Mouse (Mus musculus) lung, postnatal 25 days (tissue): Measurements from ENCODE around the gene Olfml3.

Experiments
- DNase-seq: peaks from one replicate; pipeline ENCODE4 v3.0.0; 2022; ENCODE audit warnings: low spot score

Gene Olfml3

DNA sequence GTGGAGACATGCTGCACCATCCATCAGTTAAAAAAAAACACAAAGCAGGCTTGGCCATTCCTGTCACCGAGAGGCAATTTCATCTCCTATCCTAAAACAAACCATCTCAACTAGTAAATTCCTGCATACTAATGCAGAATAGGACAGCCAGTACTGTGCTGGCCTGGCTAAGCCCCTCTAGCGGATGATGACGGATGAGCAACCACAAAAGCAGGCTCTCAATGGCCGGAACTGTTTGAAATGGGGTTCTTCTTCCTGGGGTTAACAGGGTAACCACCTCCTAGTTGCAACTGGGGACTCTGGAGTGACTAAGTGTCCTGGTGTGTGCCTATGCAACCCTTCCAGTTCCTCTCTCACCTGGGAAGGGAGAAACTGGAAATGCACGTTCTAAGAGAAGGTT lies 2.5 kb upstream of the Olfml3 start:
- no peak for DNase-seq

DNA sequence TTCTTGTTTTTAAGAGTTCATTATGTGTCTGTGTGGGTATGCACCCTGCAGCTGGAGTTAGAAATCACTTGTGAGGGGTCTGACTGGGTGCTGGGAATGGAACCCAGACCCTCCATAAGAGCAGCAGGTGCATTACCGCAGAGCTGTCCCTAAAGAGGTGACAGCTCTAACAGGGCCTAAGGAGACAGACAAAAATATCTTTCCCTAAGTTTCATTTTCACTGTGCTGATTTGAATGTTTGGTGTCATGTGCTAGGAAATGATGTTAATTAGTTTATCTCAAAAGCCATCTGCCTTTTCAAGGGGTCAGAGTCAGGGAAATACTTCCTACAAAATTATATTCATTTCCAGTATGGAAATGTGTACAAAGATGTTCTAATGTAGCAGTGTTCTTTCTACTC lies 1.5 kb upstream of the Olfml3 start, which contains the start of gene Gm10964:
Gm10964 (plus strand) TSS at position 38 of the 400 bp plus-strand sequence.
- DNase-seq = no peak

DNA sequence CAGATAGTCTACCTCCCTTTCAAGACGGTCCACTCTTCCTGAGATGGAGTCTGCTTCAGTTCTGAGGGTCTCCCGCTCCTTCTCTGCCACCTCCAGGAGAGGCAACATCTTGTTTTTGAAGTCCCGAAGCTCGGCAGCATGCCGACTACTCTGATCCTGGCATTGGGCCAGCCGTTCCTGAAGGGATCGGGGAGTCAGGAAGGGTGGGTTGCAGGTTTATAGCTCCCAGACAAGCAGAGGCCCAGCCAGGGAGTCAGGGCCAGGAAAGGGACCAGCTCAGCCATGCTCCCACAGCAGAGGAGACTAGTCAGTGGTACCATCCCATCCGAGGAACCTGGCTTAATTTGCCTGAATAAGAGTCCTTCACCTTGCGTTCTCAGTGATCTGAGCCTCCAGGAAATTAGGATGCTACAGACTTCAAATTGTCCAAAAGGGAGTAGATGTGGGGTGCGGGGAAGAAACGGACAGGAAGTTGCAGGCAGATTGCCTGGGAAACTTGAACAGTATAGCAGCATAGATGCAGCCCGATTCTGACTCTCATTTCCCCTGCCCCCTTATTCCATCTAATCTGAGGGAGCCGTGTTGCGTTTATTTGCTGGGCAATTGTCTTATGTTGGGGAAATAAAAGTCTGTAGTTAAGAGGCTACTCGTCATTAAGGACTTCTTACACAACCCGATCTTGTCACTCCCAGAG lies 593 bp downstream of the Olfml3 start:
- no peak for DNase-seq

DNA sequence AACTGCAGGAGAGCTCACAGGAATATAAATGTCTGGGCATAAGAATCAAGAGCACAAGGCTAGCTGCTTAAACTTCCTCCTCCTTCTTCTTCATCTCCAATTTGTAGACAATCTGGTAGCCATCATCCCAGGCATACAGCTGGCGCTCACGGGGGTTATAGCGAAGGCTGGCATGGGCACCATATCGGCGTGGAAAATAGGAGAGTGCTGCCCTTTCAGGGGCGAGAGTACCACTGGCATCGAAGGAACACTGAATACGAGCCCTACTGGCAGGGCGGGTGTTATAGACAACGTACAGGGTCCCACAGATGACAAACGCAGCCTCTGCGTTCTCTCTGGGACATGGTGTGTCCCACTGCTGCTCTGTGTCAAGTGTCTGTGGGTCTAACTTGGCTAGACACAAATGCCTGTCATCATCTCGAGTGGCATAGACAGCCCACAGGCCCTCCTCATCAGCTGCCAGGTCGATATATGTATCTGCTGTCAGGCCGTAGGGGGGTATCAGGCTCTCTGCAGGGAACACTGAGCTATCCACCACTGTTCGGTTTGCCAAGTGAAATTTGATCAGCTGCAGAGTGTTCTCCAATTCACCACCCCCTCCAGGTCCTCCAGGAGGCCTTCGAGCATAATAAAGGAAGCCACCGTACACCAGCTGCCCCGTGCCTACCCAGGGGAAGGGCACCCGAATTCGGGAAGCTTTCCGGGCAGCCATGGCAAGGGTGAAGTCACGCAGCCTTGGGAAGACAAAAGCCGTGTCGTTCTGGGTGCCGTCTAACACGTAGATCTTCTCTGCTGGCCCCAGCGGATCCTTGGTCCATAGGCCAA lies 1.8 kb downstream of the Olfml3 start:
- no peak for DNase-seq

DNA sequence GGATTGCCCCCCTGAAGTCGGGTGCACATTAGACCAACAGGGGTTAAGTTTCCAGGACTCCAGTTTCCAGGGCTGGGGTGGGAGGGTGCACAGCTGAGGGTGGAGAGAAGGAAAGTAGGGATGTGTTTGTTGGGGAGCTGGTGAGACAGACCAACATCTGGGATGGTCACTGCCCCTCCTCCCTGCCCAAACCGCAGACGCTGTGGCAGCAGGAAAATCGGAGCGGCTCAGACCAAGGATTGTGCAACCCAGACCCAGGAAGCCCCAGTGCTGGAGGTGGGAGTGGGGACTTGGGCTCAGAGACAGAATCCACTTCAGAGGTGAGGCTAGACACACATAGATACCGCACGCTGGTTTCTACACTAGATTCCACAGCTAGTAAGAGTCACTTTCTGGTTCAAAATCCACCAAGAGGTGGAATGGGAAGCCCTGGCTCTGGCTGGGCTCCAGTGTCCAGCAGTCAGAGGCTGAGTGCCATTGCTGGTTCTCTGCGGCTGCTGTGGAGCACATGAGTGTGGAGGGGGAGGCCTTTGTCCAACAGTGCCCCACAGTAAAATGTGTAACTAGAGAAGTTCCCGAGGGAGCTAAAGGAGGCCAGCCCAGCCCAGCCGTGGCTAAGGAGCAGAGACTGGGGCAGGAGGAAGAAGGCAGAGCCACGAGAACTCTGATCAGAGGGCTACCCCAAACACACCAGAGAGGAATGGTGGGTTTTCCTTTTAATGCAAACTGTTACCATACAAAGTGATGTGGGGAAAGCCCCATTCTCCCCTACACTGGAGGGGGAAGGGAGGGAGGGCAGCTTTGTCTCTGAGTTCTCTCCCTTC lies 2.9 kb downstream of the Olfml3 start:
- peak; percentile 35 for DNase-seq

DNA sequence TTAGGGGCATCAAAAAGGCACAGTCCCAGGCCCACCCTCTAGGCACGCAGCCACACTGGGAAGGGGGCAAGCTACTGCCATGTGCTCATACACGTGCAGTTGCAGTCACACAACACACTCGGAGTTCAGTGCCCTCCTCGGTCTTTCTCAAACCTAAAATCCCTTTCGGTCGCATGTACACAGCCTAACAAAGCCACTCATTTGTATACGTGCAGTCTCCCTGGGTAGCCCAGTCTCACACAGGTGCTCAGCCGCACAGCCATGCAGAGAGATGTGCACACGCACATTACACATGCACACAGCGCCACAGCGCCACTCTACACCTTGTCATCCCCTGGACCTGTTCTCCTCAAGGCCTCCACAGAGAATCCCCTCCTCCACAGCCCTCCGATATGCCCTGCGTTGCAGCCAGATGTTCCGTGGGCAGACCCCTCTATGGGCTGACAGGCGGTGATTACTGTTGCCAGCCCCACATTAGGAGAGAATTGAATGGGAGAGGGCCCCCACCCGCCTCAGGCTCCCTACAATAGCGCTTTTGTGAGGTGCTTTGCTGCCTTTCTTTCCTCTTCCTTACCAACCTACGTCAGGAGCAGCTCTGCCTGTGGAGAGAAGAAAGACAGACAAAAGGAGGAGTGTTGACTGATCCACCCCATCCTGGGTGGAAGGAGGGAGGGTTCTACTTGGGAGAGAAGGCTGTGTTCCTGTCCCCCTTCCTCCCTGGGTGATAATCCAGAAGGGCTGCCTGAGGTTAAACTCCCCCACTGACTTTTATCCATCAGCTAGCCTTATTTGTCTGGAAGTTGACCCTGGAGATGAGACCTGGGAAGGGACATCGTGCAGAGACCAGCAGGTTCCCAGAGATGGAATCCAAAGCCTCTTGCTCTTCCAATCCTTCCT lies 3.8 kb downstream of the Olfml3 start:
- peak; percentile 42 for DNase-seq

DNA sequence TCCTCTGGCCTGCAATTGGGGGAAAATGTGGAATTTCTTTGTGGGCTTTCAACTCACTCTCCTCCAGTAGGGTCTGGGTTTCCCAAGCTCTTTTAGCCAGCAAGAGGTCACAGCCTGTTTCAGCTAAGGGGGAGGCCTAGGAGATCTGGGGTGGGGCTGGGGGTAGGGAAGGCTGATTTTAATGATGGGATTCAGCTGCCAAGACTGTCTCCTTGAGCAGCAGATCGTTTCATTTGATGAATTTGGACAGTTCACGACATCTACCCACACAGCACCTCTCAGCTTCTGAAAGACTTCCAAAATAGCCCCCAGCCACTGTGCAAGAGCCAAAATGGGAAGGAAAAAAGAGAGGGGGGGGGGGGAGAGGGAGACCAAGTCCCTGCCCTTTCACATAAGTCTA lies 4.6 kb downstream of the Olfml3 start:
- DNase-seq = no peak

DNA sequence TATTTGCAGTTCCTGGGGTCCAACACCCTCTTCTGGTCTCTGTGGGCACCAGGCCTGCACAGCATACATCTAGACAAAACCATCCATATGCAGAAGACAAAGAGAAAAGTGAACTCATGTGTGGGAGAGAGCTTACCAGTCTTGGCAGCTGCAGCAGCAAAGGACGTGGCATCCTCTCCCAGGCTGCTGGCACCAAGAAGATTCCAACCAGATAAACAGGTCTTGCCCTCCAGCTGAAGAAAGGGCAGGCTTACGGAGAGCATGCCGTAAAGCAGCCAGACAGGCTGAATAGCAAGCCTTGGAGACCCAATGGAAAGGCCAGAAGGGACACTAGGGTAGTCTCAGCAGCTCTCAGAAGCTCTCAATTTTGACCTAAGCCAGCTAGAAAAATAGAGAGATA lies 5.7 kb downstream of the Olfml3 start:
- DNase-seq = no peak

DNA sequence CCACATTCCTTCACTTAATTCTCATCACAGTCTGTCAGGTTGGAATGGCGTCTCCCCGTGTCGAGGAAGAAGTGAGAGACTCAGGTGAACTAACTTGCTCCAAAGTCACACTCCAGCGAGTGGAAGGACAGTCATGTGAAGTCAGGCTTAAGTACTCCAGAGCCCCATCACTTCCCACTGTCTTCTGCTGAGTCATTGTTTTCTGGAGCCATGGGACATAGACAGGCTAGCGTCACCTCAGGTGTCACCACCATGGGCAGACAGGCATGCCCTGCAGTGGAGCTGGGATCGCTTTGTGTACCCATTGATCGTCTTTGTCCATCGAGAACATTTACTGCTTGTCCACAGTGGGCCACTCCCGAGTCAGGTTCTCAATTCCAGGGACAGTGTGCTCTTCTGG lies 8.0 kb downstream of the Olfml3 start:
- no peak for DNase-seq

DNA sequence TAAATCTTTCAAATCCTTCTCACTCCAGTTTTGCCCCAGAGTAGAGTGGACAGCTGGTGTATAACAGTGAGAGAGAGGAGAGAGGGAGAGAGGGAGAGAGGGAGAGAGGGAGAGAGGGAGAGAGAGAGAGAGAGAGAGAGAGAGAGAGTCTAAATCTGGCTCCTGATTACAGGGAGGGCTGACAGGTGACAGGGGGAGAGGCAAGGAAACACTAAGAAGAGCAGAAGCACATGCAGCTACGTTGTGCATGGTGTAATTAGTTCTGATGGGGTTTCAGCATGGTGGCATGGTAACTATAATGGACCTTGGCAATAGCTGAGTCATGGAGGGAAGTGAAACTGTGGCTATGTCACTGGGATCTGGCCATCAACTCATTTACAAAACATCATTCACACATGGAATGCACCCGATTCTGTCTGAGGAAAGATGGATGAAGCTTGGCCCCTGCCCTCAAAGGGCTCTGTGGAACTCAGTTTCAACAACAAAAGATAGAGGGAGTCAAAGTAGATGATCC lies 9.9 kb downstream of the Olfml3 start:
- no peak for DNase-seq

DNA sequence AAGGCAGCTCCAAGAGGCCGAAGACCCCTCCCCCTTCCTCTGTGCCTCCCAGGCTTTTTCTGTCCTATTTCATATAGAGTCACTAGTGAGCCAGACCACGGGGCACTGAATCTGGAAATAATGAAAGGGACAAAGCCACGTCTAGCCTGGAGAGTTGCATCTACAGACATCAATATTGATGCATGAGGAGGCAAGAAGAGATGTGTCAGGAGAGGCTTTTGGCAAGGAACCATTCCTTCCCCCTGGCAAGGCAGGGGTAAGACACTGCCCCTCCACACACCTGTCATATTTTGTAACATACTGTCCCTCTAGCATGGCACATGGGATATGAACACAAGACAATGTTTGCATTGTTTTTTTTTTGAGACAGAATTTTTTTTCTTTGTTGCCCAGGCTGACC lies 11.2 kb downstream of the Olfml3 start:
- DNase-seq = no peak

DNA sequence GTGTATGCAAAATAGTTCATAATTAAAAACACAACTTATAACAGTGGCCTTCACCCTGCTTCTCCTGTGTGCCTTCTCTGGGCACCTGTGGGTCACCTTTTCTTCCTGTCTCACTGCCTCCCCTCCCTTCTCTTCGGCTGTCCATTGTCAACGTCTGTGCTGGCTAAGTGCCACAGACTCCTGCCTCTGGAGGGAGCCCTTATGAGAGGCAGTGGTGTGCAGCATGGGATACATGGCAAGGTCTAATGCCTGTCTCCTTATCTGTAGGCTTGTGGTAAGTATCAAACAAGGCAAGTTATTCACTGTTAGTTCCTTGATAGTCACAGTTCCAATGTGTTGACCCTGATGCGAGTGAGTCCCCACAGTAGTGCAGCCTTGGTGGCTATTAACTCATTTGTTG lies 13.7 kb downstream of the Olfml3 start:
- no peak for DNase-seq

DNA sequence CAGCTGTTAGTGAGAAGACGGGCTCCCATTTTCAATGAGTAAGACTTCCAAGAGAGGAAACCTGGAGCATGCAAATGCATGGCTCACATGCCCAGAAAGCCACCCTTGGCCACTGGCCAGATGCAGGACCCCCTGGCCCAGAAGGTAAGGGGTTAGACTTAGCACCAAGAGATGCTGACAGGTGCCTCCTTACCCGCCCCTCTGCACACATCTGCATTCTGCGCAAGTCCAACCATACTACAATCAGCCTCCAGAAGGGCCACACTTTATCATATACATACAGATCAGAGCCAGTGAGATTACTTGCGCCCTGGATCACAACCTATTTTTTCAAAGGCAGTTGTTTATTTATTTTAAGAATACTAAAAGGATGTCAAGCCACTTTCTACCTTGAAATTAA lies 19.1 kb downstream of the Olfml3 start:
- no peak for DNase-seq

DNA sequence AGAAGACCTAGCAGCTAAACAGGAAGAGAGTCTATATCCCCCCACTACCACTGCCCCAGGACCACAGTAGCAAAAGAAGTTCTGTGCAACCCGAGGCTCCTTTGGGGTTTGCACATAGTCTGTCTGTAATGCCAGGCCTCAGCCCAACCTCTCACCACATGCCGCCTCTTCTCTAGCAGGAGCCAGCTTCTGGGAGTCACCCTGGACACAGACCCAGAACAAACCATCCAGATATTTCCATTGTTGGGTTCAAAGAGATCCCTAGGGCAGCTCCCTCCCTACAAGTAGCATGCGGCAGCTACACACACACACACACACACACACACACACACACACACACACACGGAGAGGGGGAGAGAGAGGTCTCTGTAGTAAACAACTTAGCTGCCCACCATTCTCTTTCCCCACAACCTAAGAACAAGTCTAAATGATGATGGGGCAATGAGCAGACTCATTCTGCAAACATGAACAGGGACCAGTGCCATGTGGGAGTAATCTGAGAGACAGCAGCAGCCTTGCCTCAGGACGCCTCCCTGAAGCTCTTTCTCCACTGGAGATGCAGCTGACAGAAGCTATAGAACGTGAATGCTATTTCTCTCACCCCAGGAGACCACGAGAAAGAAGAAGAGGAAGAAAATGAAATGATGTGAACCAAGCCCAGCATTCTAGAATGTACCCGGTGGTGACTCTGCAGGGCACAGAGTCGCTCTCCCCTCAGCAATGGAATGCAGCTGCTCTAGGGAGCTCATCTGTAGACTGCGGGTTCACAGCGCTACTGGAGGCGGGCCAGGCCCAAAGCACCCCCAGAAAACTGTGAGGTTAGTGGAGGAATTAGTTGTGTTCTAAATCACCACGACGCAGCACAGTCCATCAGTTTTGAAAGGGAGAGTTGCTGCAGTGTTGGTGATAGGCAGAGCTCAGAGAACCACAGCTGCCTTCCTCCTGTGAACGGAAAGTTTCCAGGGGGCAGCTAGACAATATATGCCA lies 20.7 kb downstream of the Olfml3 start:
- no peak for DNase-seq

DNA sequence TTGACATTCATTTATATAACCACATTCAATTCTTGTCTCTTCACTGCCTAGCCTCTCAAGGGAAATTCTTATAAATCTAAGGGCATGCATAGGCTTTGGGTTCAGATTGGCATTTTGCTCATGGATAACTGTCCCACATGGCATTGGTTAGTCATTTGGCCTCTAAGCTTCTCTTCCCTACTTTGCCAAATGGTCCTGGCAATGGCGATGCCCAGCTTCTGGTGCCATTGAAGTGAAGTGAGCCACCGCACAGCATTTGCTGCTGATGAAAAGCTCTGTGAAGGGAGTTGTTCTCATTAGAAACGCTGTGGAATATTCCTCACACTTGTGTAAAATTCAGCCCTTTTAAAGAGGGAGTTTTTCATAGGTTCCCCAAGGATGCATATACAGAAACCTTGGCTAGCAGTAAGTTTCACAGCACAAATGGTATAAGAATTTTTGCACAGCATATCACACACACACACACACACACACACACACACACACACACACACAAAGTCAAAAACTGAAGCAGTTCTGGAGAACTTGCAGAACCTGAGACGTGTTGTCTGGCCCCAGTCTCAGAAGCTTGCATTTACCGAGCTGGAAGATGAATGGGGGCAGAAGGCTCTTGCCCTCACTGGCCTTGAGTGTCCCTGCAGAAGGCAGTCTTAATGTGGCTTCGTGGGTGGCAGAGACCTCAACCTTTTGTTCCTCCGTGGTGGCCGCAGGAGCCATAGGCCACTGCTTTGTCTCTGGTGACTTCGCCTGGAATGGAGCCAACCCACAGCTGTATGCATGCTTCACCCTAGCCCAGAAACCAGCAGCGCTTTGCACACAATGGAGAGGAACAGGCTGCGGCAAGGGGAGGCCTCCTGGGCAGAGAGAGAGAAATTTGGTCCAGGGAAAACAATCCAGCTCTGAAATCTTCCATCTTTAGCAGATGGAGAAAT lies 21.8 kb downstream of the Olfml3 start:
- DNase-seq = no peak

DNA sequence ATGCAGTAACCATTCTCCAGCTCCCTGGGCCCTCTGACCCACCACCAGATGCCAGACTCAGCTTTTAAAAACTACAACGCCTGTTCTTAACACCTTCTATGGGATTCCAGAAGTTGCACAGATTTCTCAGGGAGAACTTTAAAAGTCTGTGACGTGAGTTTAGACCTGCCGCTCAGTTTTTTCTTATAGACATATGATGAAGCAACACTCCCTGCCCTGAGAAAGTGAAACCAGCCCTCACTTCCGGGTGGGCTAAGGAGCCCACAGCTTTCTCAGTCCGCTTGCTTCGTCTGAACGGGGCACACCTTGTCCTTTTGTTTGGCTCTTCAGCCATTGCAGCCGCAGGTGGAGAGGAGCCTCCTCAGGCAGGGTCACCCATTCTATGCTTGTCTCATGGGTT lies 22.9 kb downstream of the Olfml3 start:
- no peak for DNase-seq

DNA sequence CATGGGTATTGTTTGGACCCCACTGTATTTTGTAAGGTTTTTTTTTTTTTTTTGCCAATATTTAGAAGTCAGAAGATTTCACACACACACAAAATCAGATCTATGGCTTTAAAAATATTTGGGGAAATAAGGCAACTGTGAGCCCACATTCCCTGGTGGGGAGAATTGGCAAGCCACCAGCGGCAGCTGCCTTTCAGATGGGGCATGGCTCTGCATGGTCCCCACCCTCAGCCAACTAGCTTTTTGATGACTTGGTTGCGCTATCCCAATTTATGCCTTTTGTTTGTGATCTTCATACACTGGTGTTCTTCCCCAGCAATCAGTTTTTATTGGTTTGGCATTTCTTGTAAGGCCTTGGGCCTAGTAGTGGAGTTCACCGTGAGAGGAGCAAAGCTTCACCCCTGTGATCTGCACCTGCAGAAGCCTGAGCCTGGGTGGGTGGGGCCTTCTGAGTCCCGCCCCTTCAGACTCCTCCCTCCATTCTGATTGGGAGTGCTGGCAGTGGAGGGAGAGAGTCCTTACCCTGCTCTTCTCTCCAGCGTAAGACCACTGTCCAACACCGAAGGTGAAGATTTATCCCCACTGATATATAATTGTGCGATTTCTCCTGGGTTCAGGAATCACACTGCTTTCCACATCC lies 23.4 kb downstream of the Olfml3 start:
- no peak for DNase-seq

DNA sequence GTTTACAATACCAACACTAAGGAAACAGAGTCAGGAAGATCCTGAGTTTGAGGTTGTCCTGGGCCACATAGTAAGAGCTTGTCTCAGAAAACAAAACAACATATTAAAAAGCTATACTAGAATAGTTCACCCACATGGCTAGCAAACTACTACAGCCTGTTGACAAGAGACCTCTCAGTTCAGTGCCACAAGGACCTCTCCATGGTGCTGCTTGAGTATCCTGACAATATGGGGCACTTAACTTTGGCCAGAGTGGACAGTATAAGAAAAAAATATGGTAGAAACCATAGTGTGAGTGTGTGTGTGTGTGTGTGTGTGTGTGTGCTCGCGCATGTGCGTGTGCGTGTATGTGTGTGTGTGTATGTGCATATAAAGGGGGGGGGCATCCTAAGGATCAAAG lies 25.6 kb downstream of the Olfml3 start:
- no peak for DNase-seq
